Mouse (Mus musculus) hindbrain, embryonic 11.5 days (tissue): ENCODE results near the gene Gatm. TPM values are rescaled to one million over a fixed set of nuclear protein-coding genes. Genes with fewer than 3 reads are reported as not detected.

Experiments
- ATAC-seq: fragments of 200-750 bp; cut with Nextera tagmentation; 2 replicates; pipeline ENCODE4 v1.8.0; 2017; ENCODE audit warnings: mild to moderate bottlenecking, moderate TSS enrichment, moderate library complexity; ENCODE audit not compliant: low FRiP score
- DNase-seq: peaks from one replicate; pipeline ENCODE4 v3.0.0-alpha.2; 2015; ENCODE audit warnings: low spot score
- H3K27ac ChIP-seq: fragments of 300-500 bp; sonication (generic); 2 replicates; pipeline ENCODE4 v1.5.1; 2014; ENCODE audit warnings: mild to moderate bottlenecking, low read depth, low read length
- H3K27me3 ChIP-seq: fragments of 300-500 bp; sonication (generic); 2 replicates; pipeline ENCODE4 v1.6.1; 2014; ENCODE audit warnings: mild to moderate bottlenecking, low read length, moderate library complexity, mixed read lengths; ENCODE audit not compliant: control insufficient read depth, insufficient read depth
- H3K36me3 ChIP-seq: fragments of 300-500 bp; sonication (generic); 2 replicates; pipeline ENCODE4 v1.6.1; 2014; ENCODE audit warnings: mild to moderate bottlenecking, low read length, moderate library complexity, mixed read lengths; ENCODE audit not compliant: control insufficient read depth, insufficient read depth
- H3K4me1 ChIP-seq: fragments of 300-500 bp; sonication (generic); replicated peaks from 2 replicates; pipeline ENCODE4 v1.6.1; 2014; ENCODE audit warnings: low read length, mixed read lengths; ENCODE audit not compliant: control insufficient read depth, insufficient read depth
- H3K4me2 ChIP-seq: fragments of 300-500 bp; sonication (generic); replicated peaks from 2 replicates; pipeline ENCODE4 v1.6.1; 2014; ENCODE audit warnings: mild to moderate bottlenecking, low read depth, low read length
- H3K4me3 ChIP-seq: fragments of 300-500 bp; sonication (generic); 2 replicates; pipeline ENCODE4 v1.5.1; 2014; ENCODE audit warnings: low read depth, low read length
- H3K9ac ChIP-seq: fragments of 300-500 bp; sonication (generic); 2 replicates; pipeline ENCODE4 v1.6.1; 2014; ENCODE audit warnings: low read depth, low read length
- H3K9me3 ChIP-seq: fragments of 300-500 bp; sonication (generic); 2 replicates; pipeline ENCODE4 v1.6.1; 2016; ENCODE audit warnings: low read length; ENCODE audit not compliant: control insufficient read depth
- WGBS: fragments of 180-500 bp; shearing (Covaris S2); extraction: QIAGEN DNeasy Blood & Tissue Kit; methylation state at CpG from one replicate; pipeline ENCODE4 v1.1.7; 2014; 5-methylcytosine and 5-hydroxymethylcytosine counted together
- polyA plus RNA-seq: library from polyadenylated mRNA; unstranded; fragments of >200 nt; fragmentation: Nextera tagmentation; extraction: Ambion mirVana; gene quantifications from 2 replicates; pipeline ENCODE4 v1.2.1, GENCODE M21; 2014

The Gatm gene
- polyA plus RNA-seq, 1 experiment from 2014 or later, result 17.7 TPM

DNA sequence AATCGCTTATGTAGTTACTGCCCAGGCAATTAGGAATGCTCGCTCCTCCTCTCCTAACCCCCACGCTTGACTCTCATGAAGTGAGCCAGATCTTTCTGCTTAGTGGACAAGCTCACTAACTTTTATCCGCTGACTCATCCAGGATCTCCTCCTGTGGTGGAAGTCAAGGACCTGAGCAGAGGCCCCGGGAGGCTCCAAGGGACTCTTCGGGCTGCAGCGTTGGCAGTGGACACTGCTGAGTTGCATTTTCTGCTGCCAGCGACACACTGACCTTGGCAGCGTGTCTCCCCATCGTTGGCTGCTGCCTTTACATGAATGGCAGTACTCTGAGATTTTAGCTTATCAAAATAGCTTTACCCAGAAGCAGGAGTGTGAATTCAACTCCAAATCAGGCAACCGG is 35.6 kb downstream of the Gatm start:
- DNase-seq (no peak), ATAC-seq (no peak)
- Histone ChIP-seq H3K4me2 (no peak overlapping the region), H3K9ac (no peak overlapping the region), H3K4me3 (no peak overlapping the region), H3K4me1 (no peaks in the 10 kb centered on the region), H3K27ac (no peak overlapping the region), H3K9me3 (no peaks in the 10 kb centered on the region), H3K36me3 (no peaks in the 10 kb centered on the region), H3K27me3 (no peaks in the 10 kb centered on the region)
- WGBS, result 81% methylated on average over 11 of the region's 11 CpGs

DNA sequence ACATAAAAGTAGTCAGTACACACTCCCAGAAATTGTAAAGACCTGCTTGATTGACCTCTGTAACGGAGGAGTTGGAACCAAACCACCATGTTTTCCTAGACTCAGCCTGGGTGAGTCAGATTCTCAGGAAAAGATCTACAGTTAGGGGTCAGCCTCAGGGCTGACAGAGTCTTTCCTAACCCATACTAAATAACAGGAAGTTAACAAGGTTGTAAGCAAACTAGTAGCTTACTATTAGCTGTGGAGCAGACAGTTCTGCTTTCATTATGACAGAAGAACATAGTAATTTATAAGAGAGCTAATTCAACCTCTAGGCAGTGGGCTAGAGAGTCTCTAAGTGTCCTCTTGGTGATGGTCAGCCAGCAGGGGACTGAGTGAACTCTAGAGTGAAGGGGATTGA is 38.7 kb downstream of the Gatm start:
- H3K9ac ChIP-seq, result no peak overlapping the region
- H3K9me3 ChIP-seq, result no peaks in the 10 kb centered on the region
- H3K4me1 ChIP-seq, result no peaks in the 10 kb centered on the region
- no peak overlapping the region for H3K4me3 ChIP-seq
- no peaks in the 10 kb centered on the region for H3K36me3 ChIP-seq
- H3K27me3 ChIP-seq, result no peaks in the 10 kb centered on the region
- 91% methylated on average over 1 of the region's 1 CpGs for WGBS
- H3K4me2 ChIP-seq, result no peak overlapping the region
- ATAC-seq, result no peak
- no peak for DNase-seq
- no peak overlapping the region for H3K27ac ChIP-seq

DNA sequence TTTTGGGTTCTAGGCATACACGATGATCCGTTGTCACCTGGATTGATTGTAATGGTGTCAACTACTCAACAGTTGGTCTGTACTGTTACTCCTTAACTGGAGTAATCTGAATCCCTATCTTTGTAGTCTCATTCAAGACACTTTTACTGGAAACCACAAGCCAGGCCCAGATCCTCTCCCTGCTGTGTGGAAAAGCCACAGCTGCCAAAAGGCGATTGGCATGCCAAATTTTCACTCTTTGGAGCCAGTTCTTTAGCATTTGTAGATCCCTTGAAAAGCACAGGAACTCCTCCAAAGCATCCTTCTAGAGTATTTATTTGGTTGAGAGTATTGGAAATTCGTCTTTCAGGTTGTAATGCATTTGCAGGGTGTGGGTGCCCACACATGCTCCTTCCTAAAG is 39.8 kb downstream of the Gatm start:
- no peak overlapping the region for H3K4me3 ChIP-seq
- no peaks in the 10 kb centered on the region for H3K9me3 ChIP-seq
- no peak overlapping the region for H3K9ac ChIP-seq
- H3K27ac ChIP-seq, result no peak overlapping the region
- H3K4me2 ChIP-seq, result no peak overlapping the region
- WGBS, result 85% methylated on average over 4 of the region's 4 CpGs
- ATAC-seq (no peak), DNase-seq (no peak)
- no peaks in the 10 kb centered on the region for H3K36me3 ChIP-seq
- H3K27me3 ChIP-seq, result no peaks in the 10 kb centered on the region
- no peaks in the 10 kb centered on the region for H3K4me1 ChIP-seq

DNA sequence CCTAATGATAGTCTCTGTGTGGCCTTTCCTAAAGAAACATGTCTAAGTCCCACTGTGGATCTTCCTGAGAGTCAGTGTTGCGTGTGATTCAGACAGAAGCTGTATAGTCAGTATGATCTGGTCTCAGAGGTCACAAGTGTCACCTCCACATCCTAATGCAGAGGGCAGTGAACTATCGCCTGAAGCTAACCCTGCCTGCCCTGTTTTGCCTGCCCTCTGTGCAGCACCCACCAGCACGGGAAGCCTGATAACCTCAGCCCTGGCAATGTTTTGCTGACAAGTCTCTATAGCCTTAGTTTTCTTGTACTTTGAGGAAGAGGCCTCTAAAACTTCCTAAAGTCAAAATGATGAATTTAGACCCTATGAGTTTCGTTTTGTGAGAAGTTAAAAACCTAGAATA is 40.7 kb downstream of the Gatm start:
- no peak overlapping the region for H3K27ac ChIP-seq
- no peaks in the 10 kb centered on the region for H3K36me3 ChIP-seq
- 69% methylated on average over 4 of the region's 4 CpGs for WGBS
- H3K9me3 ChIP-seq, result no peaks in the 10 kb centered on the region
- no peak overlapping the region for H3K4me2 ChIP-seq
- no peak overlapping the region for H3K4me3 ChIP-seq
- H3K27me3 ChIP-seq, result no peaks in the 10 kb centered on the region
- no peak for ATAC-seq
- DNase-seq, result no peak
- no peak overlapping the region for H3K9ac ChIP-seq
- H3K4me1 ChIP-seq, result no peaks in the 10 kb centered on the region

DNA sequence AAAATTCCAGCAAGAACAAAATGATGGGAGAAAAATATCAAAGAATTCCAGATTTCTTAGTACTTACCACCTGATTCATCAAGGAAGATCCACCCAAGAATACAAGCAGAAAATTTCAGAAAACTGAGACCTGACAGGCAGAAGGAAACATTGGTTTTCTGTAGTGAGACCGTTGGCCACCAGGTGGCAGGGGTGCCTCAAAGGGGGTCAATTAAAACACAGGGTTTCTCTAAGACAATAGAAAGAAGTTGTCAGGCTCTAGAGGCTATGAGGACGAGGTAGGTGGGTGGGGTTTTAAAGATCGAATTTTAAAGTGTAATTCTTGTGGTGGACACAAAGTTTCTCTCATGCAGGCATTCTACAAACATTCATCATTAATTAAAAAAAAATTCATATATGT is 41.7 kb downstream of the Gatm start:
- WGBS, result 25% methylated on average over 3 of the region's 3 CpGs

DNA sequence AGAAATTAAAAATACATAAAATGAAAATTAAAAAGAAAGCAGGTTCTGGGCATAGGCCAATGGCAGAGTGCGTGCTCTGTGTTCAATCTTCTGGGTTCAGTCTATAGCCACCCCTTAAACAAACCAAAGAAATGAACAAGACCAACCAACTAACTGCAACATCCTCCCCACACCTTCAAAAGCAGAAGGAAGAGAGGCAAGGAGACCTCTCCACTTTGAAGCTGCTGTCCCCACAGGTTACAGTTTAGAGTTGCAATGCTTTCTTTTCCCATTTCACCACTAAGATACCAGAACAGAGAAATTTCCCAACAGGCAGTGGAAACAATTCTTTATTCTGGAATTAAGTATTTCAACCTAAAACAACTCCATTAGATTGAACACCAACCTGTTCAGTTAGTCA is 48.9 kb downstream of the Gatm start:
- Histone ChIP-seq H3K4me1 (no peaks in the 10 kb centered on the region), H3K27ac (no peak overlapping the region), H3K27me3 (no peaks in the 10 kb centered on the region), H3K9ac (no peak overlapping the region), H3K36me3 (no peaks in the 10 kb centered on the region), H3K4me2 (no peak overlapping the region), H3K9me3 (no peaks in the 10 kb centered on the region), H3K4me3 (no peak overlapping the region)
- ATAC-seq, result no peak
- WGBS, result 93% methylated on average over 1 of the region's 1 CpGs
- no peak for DNase-seq

More for the DNA sequence above, 41.7 kb downstream of the Gatm start:
- Histone ChIP-seq H3K36me3 (no peaks in the 10 kb centered on the region), H3K4me3 (no peak overlapping the region), H3K4me1 (no peaks in the 10 kb centered on the region), H3K27ac (no peak overlapping the region), H3K9me3 (no peaks in the 10 kb centered on the region), H3K27me3 (no peaks in the 10 kb centered on the region), H3K4me2 (no peak overlapping the region), H3K9ac (no peak overlapping the region)
- peak; percentile 45; the same call in 1 of the 2 replicates for ATAC-seq
- DNase-seq, result peak; percentile 66

DNA sequence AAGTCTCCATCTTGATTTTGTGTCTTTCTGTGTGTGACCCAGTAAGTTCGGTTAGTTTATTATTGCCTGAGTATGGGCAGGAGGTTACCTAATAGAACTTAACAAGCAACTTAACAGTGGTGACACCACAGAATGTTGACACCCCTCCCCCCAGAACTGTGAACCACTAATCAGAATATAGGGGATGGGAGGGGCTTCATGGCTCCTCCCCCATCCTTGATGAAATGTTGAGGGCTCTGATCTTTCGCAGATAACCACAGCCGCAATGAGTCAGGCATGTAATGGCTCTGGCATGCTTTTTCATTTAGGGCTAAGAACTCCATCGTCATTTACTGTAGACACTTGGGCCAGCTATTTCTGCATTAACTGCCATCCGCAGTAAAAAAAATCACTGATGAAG is 49.9 kb downstream of the Gatm start:
- ATAC-seq, result no peak
- Histone ChIP-seq H3K36me3 (no peaks in the 10 kb centered on the region), H3K4me3 (no peak overlapping the region), H3K27me3 (no peaks in the 10 kb centered on the region), H3K4me1 (no peaks in the 10 kb centered on the region), H3K27ac (no peak overlapping the region), H3K4me2 (no peak overlapping the region), H3K9me3 (no peaks in the 10 kb centered on the region), H3K9ac (no peak overlapping the region)
- 89% methylated on average over 5 of the region's 5 CpGs for WGBS
- DNase-seq, result no peak

DNA sequence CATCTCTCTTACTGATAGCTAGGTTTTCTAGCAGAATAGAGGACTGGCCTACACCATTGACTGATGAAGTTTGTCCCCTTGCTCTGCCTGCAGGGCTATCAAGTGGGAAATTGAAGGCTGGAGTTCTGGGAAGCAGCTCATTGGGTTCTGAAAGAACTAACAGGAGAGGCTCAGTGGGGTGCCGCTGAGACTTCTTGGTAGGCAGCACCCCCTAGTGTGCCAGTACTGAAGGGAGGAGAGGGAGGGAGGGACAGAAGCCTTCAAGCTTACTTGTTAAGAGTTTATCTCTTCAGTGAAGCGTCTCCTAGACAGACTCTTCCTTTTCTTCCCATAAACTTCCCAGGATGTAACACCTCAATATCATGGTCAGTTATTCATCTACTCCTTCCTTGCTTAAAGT is 52.8 kb downstream of the Gatm start:
- DNase-seq (peak; percentile 13), ATAC-seq (no peak)
- Histone ChIP-seq H3K27me3 (no peaks in the 10 kb centered on the region), H3K4me3 (no peak overlapping the region), H3K36me3 (no peaks in the 10 kb centered on the region), H3K4me1 (no peaks in the 10 kb centered on the region), H3K9me3 (no peaks in the 10 kb centered on the region), H3K9ac (no peak overlapping the region), H3K4me2 (no peak overlapping the region), H3K27ac (no peak overlapping the region)
- WGBS, result 30% methylated on average over 2 of the region's 2 CpGs
